Mouse (Mus musculus) stomach, postnatal 0 days (tissue): Measurements from ENCODE around the gene Tcte1.

Source experiments
- CTCF ChIP-seq: IDR thresholded peaks from 2 replicates; pipeline ENCODE4 v1.5.1; 2016; ENCODE audit warnings: antibody characterized with exemption, low read depth, mild to moderate bottlenecking, moderate library complexity
- EP300 ChIP-seq: optimal IDR thresholded peaks from 2 replicates; pipeline ENCODE3; 2016; ENCODE audit warnings: antibody characterized with exemption

- TF ChIP-seq CTCF = no peak
- no peak for TF ChIP-seq EP300
Measured at GRCm38 (mm10) chr17:45551249-45551796, 28.1 kb downstream of the Tcte1 start.
